Mouse (Mus musculus) gastrocnemius, postnatal 36 days (tissue): ENCODE results near the gene Fam83g. TPM values are rescaled to one million over a fixed set of nuclear protein-coding genes. Genes with fewer than 3 reads are reported as not detected.
A peak's percentile ranks its signal among the peaks of the same experiment; 100 is the strongest.
"Not testable (repeated sequence)": the region's sequence is repeated elsewhere in the genome, so short reads cannot be mapped to it uniquely, and the experiment has no call there.

Experiments used
- DNase-seq, 2 experiments: peaks; one replicate each; pipeline ENCODE4 v3.0.0; 2022
- intact Hi-C: fragments of 180-260 bp; cut with DNase I; formaldehyde crosslinking; loops from one replicate; pipeline ENCODE4 v1.15.1; 2025
- long read RNA-seq, 2 experiments: library from polyadenylated mRNA; stranded (forward); transcript quantifications; one replicate each; pipeline ENCODE4 v2.0.0; 2021
- total RNA-seq, 2 experiments: library from RNA; stranded (reverse); gene quantifications; 2 replicates each; pipeline ENCODE4 v1.2.3; 2021

The Fam83g gene
- total RNA-seq, result under 1 TPM; 0.12 to 0.18 TPM
- long read RNA-seq, experiment 1, result 0 reads
- long read RNA-seq, experiment 2, result 0 reads

- peak in 1 of 2 experiments; percentile 39 for DNase-seq
- intact Hi-C loops, result no loop called here
Observed at GRCm38 (mm10) chr11:61683907-61684731, at the start of gene Fam83g. Gene Fam83g (plus strand): TSS chr11:61684091.

GRCm38 (mm10) chr11:61636309-61636708 is 47.6 kb upstream of the Fam83g start:
- DNase-seq, result not testable (repeated sequence)
- intact Hi-C loops, result loop anchor here (5.0 kb wide), 1 partner anchor 1769 kb away; no protein-coding TSS in a partner anchor

GRCm38 (mm10) chr11:61637413-61637812 is 46.5 kb upstream of the Fam83g start:
- no peak for DNase-seq
- intact Hi-C loops, result loop anchor here (5.0 kb wide), 1 partner anchor 1770 kb away; no protein-coding TSS in a partner anchor

GRCm38 (mm10) chr11:61637856-61638255 is 46.0 kb upstream of the Fam83g start:
- no peak for DNase-seq
- intact Hi-C loops, result loop anchor here (5.0 kb wide), 1 partner anchor 1771 kb away; no protein-coding TSS in a partner anchor

- intact Hi-C loops, result loop anchor here (5.0 kb wide), 1 partner anchor 1772 kb away; no protein-coding TSS in a partner anchor
- no peak for DNase-seq
Observed at GRCm38 (mm10) chr11:61638764-61639536, 44.9 kb upstream of the Fam83g start.

GRCm38 (mm10) chr11:61639601-61640177 is 44.2 kb upstream of the Fam83g start:
- DNase-seq, result no peak
- intact Hi-C loops, result loop anchor here (5.0 kb wide), 1 partner anchor 1772 kb away; no protein-coding TSS in a partner anchor

- DNase-seq, intact Hi-C loops: not testable (repeated sequence)
Observed at GRCm38 (mm10) chr11:61640585-61640984, 43.3 kb upstream of the Fam83g start.

- intact Hi-C loops, result no loop called here
- no peak for DNase-seq
Observed at GRCm38 (mm10) chr11:61642106-61642505, 41.8 kb upstream of the Fam83g start.

- intact Hi-C loops, result no loop called here
- DNase-seq, result no peak
Observed at GRCm38 (mm10) chr11:61643184-61643961, 40.5 kb upstream of the Fam83g start.

GRCm38 (mm10) chr11:61644576-61645326 is 39.1 kb upstream of the Fam83g start:
- DNase-seq, result no peak
- intact Hi-C loops, result no loop called here

GRCm38 (mm10) chr11:61645357-61645857 is 38.5 kb upstream of the Fam83g start:
- DNase-seq, result no peak
- intact Hi-C loops, result no loop called here

GRCm38 (mm10) chr11:61646499-61647039 is 37.3 kb upstream of the Fam83g start:
- no peak for DNase-seq
- intact Hi-C loops, result no loop called here

GRCm38 (mm10) chr11:61647110-61647910 is 36.6 kb upstream of the Fam83g start:
- intact Hi-C loops, result no loop called here
- no peak for DNase-seq

GRCm38 (mm10) chr11:61647956-61648748 is 35.7 kb upstream of the Fam83g start:
- DNase-seq, result no peak
- intact Hi-C loops, result no loop called here

- intact Hi-C loops, result no loop called here
- no peak for DNase-seq
Observed at GRCm38 (mm10) chr11:61648749-61649115, 35.2 kb upstream of the Fam83g start.

GRCm38 (mm10) chr11:61649163-61649580 is 34.7 kb upstream of the Fam83g start:
- DNase-seq, result no peak
- intact Hi-C loops, result no loop called here

GRCm38 (mm10) chr11:61649626-61650025 is 34.3 kb upstream of the Fam83g start:
- intact Hi-C loops, result no loop called here
- DNase-seq, result no peak
